Mouse (Mus musculus) bone marrow macrophage, adult 2 months (primary cell): ENCODE results near the gene Baz1a. TPM values are rescaled to one million over a fixed set of nuclear protein-coding genes. Genes with fewer than 3 reads are reported as not detected.

ENCODE experiments used
- H3K27ac ChIP-seq: 2 replicates; pipeline ENCODE4 v1.5.1; 2012; ENCODE audit warnings: low read depth, low read length; ENCODE audit not compliant: insufficient read depth
- H3K4me1 ChIP-seq: 2 replicates; pipeline ENCODE4 v1.6.1; 2012; ENCODE audit warnings: low read length; ENCODE audit not compliant: control insufficient read depth, insufficient read depth
- H3K4me3 ChIP-seq: 2 replicates; pipeline ENCODE4 v1.5.1; 2012; ENCODE audit warnings: mild to moderate bottlenecking, low read length, moderate library complexity; ENCODE audit not compliant: insufficient read depth
- CTCF ChIP-seq: IDR thresholded peaks from 2 replicates; pipeline ENCODE4 v1.5.1; 2012; ENCODE audit warnings: low read depth, mild to moderate bottlenecking, low read length, moderate library complexity
- POLR2A ChIP-seq: IDR thresholded peaks from 2 replicates; pipeline ENCODE4 v1.6.1; 2012; ENCODE audit warnings: mild to moderate bottlenecking, low read depth, low read length, borderline replicate concordance
- polyA plus RNA-seq: library from polyadenylated mRNA; stranded (reverse); fragments of >200 nt; gene quantifications from 2 replicates; pipeline ENCODE4 v1.2.4, GENCODE M21; 2012; ENCODE audit not compliant: missing spikeins, insufficient read depth, insufficient read length

The Baz1a gene
- polyA plus RNA-seq, 1 experiment, result 19.8 TPM

DNA sequence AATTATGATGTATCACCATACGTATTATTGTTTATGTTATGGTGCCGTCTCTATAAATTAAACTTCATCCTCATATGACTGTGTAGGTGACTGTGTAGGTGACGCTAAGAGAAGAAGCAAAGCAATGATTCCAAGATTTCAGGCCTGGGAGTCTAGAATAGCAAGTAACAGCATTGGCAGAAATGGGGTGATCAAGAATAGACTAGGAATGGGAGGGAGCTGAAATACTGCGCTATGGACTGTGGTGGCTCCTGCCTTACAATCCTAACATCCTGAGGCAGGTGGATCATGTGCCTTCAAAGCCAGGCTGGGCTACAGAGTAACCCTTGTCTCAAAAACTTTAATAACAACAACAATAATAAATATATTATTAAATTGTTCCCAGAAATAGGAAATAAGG lies 19.7 kb downstream of the Baz1a start:
- no peak overlapping the region for H3K27ac ChIP-seq
- TF ChIP-seq POLR2A (no peak), CTCF (no peak)
- H3K4me3 ChIP-seq, result no peak overlapping the region
- H3K4me1 ChIP-seq, result peaks cover 18% of the 10 kb centered on the region

DNA sequence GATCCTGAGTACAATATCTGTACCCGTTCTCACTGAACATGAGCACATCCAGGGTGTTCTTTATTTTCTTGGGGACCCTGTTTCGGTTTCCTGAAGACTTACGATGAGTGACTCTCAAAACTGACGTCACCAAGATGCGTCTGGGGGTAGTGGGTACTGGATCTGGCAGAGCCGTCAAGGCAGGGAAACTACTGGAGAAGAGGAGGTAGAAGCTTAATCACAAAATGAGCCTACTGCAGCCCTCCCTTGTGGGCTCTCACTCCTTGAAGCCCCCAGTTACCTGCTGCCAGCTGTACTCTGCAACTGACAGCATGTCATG lies 20.1 kb downstream of the Baz1a start:
- no peak for TF ChIP-seq POLR2A
- TF ChIP-seq CTCF, result no peak
- Histone ChIP-seq H3K27ac (no peak overlapping the region), H3K4me1 (peaks cover 18% of the 10 kb centered on the region), H3K4me3 (0 out of 2 replicates have a peak overlapping the region, but pooled peaks have one; percentile 11)

DNA sequence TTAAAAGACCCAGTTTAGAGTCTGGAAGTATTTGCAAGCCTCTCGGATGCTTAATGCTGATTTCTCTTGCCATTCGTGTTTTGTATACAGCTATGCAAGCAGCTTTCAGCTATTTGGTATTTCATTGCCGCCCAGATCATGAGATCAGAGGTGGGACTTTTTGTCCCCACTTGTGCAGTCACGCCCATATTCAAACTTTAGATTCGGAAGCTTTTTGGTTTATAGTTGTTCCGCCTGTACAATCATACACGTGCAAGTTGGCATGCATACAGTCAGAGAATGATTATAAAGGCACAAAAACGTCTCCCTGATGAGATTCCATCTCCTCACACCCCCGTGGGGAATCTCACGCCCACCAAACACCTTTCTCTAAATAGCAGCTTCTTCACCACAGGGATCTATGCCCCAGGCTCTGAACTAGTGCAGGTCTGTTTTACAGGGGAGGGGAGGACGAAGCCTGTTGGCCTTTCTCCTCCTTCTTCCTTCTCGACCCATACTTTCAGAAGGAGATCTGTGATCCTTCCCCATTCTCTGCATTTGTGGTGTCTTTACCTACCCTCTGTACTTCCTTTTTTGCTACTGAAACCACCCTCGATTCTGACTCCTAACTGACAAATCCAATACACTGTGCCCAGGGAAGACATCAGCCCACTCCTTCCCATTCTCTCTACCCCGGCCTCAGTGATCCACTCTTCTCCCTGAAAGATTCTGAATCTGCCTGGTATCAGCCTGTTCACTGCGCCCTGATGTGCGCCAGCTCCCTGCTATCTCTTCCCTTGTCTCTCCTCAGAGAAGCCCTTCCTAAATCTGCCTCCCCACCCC lies 20.7 kb downstream of the Baz1a start:
- peak overlapping the region; percentile 37; the same call in 1 of the 2 replicates for H3K27ac ChIP-seq
- peaks cover 16% of the 10 kb centered on the region for H3K4me1 ChIP-seq
- 0 out of 2 replicates have a peak overlapping the region, but pooled peaks have one; percentile 11 for H3K4me3 ChIP-seq
- TF ChIP-seq CTCF (no peak), POLR2A (no peak)

DNA sequence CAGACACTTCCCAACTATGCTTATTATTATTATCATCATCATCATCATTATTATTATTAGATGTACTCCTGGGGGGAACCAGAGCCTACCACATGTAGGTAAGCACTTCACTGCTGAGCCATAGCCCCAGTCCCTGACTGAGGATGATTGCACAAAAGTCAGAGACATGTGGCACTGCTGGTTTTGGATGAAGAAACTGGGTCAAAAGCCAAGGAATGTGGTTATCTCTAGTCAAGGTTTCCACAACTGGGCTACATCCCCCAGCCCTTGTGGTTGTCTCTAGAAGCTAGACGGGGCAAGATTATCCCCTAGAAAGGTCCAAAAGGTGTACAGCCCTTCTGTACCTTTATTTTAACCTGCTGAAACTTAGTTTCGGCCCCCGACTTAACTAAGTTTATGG lies 21.3 kb downstream of the Baz1a start:
- Histone ChIP-seq H3K4me1 (peaks cover 13% of the 10 kb centered on the region), H3K27ac (no peak overlapping the region), H3K4me3 (no peak overlapping the region)
- TF ChIP-seq POLR2A (no peak), CTCF (no peak)

DNA sequence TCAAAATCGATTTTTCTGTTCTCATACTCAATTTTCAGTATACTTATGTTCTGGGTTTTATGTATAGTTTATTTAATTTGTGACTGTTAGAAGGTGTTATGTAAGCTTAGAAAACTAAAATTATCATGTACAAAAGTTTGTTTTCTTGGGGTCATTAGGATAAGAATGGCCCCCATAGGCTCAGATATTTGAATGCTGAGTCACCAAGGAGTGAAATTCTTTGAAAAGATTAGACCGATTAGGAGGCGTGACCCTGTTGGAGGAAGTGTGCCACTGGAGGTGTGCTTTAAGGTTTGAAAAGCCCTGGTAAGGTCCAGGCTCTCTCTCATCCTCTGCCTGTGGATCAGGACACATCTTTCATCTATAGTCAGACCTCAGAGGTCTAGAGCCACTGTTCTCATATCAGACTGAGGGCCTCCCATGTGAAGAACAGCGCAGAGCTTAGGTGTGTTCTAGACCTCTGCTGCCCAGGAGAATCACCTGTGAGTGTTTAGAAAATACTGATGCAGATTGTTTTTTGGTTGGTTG lies 25.8 kb downstream of the Baz1a start:
- Histone ChIP-seq H3K4me3 (no peak overlapping the region), H3K4me1 (peaks cover 12% of the 10 kb centered on the region), H3K27ac (no peak overlapping the region)
- TF ChIP-seq POLR2A (no peak), CTCF (no peak)

DNA sequence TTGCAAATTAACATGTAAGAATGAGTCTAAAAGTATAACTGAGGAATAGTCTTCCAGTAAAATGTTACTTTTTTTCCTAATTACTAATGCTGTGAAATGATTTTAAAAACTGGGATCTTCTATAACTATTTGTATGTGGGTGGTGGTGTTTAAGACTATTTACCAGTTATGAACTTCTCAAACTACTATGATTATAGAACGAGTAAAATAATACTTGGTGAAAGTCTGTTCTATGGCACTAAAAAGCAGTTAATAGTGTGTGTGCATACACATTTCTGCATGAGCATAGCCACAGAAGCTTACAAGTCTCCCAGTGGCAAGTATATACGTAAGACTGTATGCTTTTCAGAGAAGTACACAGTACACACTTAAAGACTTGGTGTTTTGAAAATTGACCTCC lies 27.0 kb downstream of the Baz1a start:
- no peak overlapping the region for H3K4me3 ChIP-seq
- no peak for TF ChIP-seq POLR2A
- no peak for TF ChIP-seq CTCF
- peaks cover 7% of the 10 kb centered on the region for H3K4me1 ChIP-seq
- H3K27ac ChIP-seq, result no peak overlapping the region

DNA sequence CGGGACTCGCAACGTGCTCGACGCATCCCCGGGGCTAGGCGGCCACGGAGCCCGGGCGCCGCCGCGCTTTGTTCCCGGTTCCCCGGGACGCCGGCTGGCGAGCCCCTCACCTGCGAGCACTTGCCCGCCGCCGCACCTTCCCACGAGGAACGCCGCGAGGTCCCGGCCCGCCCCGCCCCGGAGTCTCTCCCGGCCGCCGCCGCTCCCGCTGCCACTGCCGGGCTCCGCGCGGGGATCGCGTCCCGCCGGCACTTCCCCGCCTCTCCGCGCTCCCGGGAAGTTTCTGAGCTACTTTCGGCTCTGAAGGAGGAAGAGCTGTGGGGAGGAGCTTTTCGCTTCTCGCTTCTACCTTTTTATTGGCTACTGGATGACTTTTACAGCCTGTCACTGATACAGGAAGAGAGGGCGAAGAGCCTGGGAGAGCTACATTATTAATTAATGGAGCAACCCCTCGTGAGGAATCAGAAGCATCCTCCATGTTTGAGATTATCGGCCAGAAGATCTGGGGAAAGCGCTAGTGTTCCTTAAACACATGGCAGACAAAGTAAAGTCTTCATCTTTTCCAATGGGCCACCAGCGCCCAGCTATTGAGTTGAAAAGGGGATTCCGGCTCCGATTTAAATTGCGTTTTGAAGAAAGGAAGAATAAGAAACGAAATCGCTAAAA lies 28.0 kb downstream of the Baz1a start, which contains the start of gene Gm20403:
TSS of gene Gm20403 (minus strand) at position 478 of the 666 bp plus-strand sequence.
- Histone ChIP-seq H3K27ac (peak within 1 kb of the TSS; percentile 89), H3K4me3 (peak within 1 kb of the TSS; percentile 78), H3K4me1 (peaks cover 13% of the 10 kb centered on the region)
- TF ChIP-seq POLR2A, result 0 out of 2 replicates have a peak, but pooled peaks have one; percentile 81
- no peak for TF ChIP-seq CTCF

DNA sequence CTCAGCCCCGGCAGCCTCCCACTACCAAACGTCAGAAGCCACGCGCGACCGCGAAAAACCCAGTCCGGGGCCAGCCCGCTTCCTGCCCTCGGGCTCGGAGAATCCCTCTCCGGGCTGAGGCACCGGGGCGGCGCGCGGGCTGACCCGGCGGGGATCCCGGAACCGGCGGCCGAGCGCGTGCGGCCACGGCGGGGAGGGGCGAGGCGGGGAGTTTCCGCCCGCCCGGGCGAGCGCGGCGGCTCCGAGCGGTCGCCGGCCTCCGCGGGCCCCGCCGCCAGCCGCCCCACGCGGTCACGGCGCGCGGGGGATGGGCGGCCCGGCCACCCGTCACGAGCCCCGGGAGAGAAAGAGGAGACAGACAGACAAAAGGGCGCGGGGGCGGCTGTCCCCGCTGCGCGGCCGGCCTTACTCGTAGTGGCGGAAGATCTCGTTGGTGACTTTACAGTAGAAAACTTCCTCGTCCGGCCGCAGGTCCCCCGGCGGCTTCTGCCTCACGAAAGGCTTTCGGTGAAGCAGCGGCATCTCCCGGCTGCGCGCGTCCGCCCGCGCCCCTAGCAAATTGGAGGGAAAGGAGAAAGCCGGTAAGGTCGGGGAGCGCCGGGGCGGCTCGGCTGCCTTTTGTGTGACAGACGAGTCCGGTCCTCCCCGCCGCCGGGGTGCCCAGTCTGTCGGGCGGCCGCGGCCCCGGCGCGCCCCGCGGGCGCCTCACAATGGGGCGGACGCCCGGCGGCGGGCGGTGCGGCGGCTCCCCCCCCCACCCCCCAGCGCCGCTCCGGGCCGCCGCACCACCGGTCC lies 28.7 kb downstream of the Baz1a start:
- H3K4me3 ChIP-seq, result peak overlapping the region; percentile 78
- H3K27ac ChIP-seq, result peak overlapping the region; percentile 89
- peaks cover 16% of the 10 kb centered on the region for H3K4me1 ChIP-seq
- TF ChIP-seq CTCF (no peak), POLR2A (no peak)

DNA sequence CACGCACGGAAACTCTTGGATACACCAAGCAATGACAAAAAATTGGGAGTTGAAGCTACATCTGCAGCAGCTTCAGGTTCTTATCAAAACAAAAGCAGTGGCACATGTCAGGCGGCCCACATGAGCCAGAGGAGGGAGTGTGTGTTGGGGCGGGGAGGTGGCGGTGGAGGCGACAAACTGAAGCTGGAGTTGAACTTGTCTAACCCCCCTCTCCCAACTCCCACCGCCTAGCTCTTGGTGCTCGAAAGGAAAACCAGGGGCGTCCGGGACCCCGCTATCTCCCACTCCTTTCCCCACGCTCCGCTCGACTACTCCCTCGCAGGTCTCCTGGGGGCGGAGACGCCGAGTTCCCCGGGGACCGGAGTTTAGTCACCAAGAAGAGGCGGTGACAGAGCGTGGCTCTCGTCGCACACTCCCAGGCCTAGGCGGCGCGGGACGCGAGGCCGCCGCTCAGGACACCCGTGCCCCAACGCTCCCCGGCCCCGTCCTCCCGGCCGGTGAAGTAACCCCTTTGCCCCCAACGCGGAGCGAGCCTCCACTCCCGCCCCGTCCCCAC lies 29.4 kb downstream of the Baz1a start:
- no peak for TF ChIP-seq POLR2A
- TF ChIP-seq CTCF, result no peak
- H3K4me1 ChIP-seq, result peaks cover 18% of the 10 kb centered on the region
- peak overlapping the region; percentile 89 for H3K27ac ChIP-seq
- H3K4me3 ChIP-seq, result peak overlapping the region; percentile 78
